Mouse (Mus musculus) small intestine, adult 2 months (tissue): ENCODE measurements around the gene Gm6583. TPM values are rescaled to one million over a fixed set of nuclear protein-coding genes. Genes with fewer than 3 reads are reported as not detected.

ENCODE experiments used
- H3K27ac ChIP-seq: fragments of 200-500 bp; 2 replicates; pipeline ENCODE4 v1.5.1; 2012; ENCODE audit warnings: low read depth, low read length, control low read depth, inconsistent platforms; ENCODE audit not compliant: insufficient read depth
- H3K27me3 ChIP-seq: fragments of 200-500 bp; 2 replicates; pipeline ENCODE4 v1.6.1; 2012; ENCODE audit warnings: mild to moderate bottlenecking, moderate library complexity, low read length, inconsistent platforms; ENCODE audit not compliant: control insufficient read depth, insufficient read depth
- H3K36me3 ChIP-seq: fragments of 200-500 bp; 2 replicates; pipeline ENCODE4 v1.6.1; 2012; ENCODE audit warnings: mild to moderate bottlenecking, low read length, control low read depth, inconsistent platforms; ENCODE audit not compliant: control insufficient read depth, insufficient read depth
- H3K4me1 ChIP-seq: fragments of 200-500 bp; 2 replicates; pipeline ENCODE4 v1.6.1; 2012; ENCODE audit warnings: low read length, inconsistent platforms, mixed read lengths; ENCODE audit not compliant: control insufficient read depth, insufficient read depth, insufficient read length
- H3K4me3 ChIP-seq: fragments of 200-500 bp; 2 replicates; pipeline ENCODE4 v1.5.1; 2012; ENCODE audit warnings: low read depth, mild to moderate bottlenecking, control low read depth, inconsistent platforms, low read length, moderate library complexity
- CTCF ChIP-seq: fragments of 200-500 bp; IDR thresholded peaks from 2 replicates; pipeline ENCODE4 v1.5.1; 2012; ENCODE audit warnings: low read depth, mild to moderate bottlenecking, control low read depth, inconsistent platforms, low read length, moderate library complexity, mixed read lengths; ENCODE audit not compliant: insufficient replicate concordance, insufficient read length; ENCODE audit errors: extremely low read depth
- POLR2A ChIP-seq: fragments of 200-500 bp; IDR thresholded peaks from 2 replicates; pipeline ENCODE4 v1.6.1; 2012; ENCODE audit warnings: low read depth, mild to moderate bottlenecking, control low read depth, inconsistent platforms, low read length, moderate library complexity
- WGBS: fragments of 180-500 bp; shearing (Covaris S2); methylation state at CpG from one replicate; pipeline ENCODE4 v1.1.7; 2018; 5-methylcytosine and 5-hydroxymethylcytosine counted together
- polyA plus RNA-seq: library from polyadenylated mRNA; depleted of rRNA; stranded (reverse); fragments of >200 nt; gene quantifications from 2 replicates; pipeline ENCODE4 v1.2.3, GENCODE M21; 2012

The Gm6583 gene
- polyA plus RNA-seq, 1 experiment = not detected

DNA sequence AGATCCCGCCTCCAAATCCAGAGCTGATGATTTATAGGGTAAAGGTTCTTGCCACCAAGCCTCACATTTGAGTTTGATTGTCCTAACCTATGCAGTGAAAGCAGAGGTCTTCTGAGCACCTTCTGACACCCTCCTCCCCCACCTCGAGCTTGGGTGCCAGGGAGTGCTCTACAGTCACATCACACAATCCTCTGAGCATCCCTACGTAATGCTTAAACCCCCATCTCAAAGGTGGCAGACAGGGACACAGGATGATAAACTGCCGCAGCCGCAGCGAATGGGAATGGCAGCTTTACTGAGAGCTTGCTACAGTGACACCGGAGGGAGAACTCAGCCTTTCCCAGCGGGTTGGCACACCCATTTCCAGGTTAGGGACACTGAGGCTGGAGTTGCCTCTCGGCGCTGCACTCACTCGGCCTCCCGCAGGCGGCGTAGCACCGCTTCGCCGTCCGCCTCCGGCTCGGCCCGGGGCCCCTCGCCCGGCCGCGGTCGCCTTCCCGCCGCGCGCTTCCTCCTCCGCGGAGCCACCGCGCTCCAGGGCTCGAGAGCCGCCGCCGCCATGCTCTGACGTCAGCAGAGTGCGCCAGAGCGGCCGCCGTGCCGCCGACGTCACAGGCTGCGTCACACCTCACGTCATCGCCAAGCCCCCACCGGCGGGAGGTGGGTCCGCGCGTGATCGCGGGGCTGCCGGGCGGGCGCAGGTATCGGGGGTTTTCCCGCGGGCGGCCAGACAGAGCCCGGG, 13.2 kb downstream of the Gm6583 start, which contains the start of the genes Srrd and Hps4:
Srrd (minus strand) TSS at position 578 of the 742 bp plus-strand sequence.
Hps4 (plus strand) TSS at position 621 of the 742 bp plus-strand sequence.
- peak within 1 kb of the TSS; percentile 73 for H3K27ac ChIP-seq
- 1% methylated on average over 64 of the region's 64 CpGs for WGBS
- peak within 1 kb of the TSS; percentile 97 for H3K4me3 ChIP-seq

DNA sequence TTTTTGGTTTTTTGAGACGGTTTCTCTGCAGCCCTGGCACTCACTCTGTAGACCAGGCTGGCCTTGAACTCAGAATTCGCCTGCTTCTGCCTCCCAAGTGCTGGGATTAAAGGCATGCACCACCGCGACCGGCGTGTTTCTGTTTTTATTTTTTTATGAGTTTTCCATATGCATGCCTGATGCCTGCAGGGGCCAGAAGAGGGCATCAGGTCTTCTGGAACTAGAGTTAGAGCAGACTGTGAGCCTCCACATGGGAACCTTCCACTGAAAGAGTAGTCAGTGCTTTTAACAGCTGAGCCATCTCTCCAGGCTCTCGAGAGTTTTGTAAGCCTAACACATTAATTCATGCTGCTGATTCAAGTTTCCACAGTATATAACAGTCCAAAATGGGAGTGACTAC, 16.6 kb downstream of the Gm6583 start:
- no peak overlapping the region for H3K27ac ChIP-seq
- no peak overlapping the region for H3K4me3 ChIP-seq
- H3K36me3 ChIP-seq = peaks cover 47% of the 10 kb centered on the region
- WGBS = 58% methylated on average over 7 of the region's 7 CpGs
- no peaks in the 10 kb centered on the region for H3K27me3 ChIP-seq
- TF ChIP-seq POLR2A = no peak
- TF ChIP-seq CTCF = no peak
- H3K4me1 ChIP-seq = peaks cover 11% of the 10 kb centered on the region; the same call in 1 of the 2 replicates

More for the DNA sequence above, 13.2 kb downstream of the Gm6583 start, which contains the start of the genes Srrd and Hps4:
- Histone ChIP-seq H3K4me1 (peaks cover 23% of the 10 kb centered on the region; the same call in 1 of the 2 replicates), H3K36me3 (peaks cover 20% of the 10 kb centered on the region), H3K27me3 (no peaks in the 10 kb centered on the region)
- no peak for TF ChIP-seq CTCF
- TF ChIP-seq POLR2A = 0 out of 2 replicates have a peak, but pooled peaks have one; percentile 46

GRCm38 (mm10) chr5:112337004-112337403, 18.8 kb downstream of the Gm6583 start:
- peaks cover 69% of the 10 kb centered on the region for H3K36me3 ChIP-seq
- TF ChIP-seq POLR2A = no peak
- TF ChIP-seq CTCF = no peak
- no peaks in the 10 kb centered on the region for H3K27me3 ChIP-seq
- H3K27ac ChIP-seq = no peak overlapping the region
- H3K4me3 ChIP-seq = no peak overlapping the region
- 92% methylated on average over 22 of the region's 22 CpGs for WGBS
- H3K4me1 ChIP-seq = no peaks in the 10 kb centered on the region; the same call in 1 of the 2 replicates

DNA sequence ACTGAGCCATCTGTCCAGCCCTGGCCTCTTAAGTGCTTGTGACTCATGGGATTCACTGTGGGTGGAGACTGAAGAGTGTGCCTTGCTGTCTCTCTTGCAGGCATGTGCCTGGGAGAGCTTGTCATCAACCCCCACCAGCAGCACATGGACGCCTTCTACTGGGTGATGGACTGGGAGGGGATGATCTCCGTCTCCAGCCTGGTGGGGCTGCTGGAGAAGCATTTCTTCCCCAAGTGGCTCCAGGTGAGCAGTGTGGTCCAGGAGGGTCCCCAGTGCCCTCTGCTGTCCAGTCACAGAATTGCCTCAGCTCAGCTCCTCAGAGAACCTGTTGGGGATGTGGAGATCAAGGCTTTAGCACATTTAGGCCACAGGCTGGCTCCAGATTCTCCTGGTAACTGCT, 20.4 kb downstream of the Gm6583 start:
- Histone ChIP-seq H3K27me3 (no peaks in the 10 kb centered on the region), H3K4me3 (no peak overlapping the region), H3K27ac (no peak overlapping the region), H3K4me1 (no peaks in the 10 kb centered on the region), H3K36me3 (peaks cover 83% of the 10 kb centered on the region)
- no peak for TF ChIP-seq POLR2A
- TF ChIP-seq CTCF = peak; percentile 67; the same call in 1 of the 2 replicates
- 39% methylated on average over 2 of the region's 2 CpGs for WGBS

- WGBS = 90% methylated on average over 14 of the region's 14 CpGs
- peaks cover 59% of the 10 kb centered on the region for H3K36me3 ChIP-seq
- no peak overlapping the region for H3K4me3 ChIP-seq
- no peaks in the 10 kb centered on the region for H3K27me3 ChIP-seq
- H3K27ac ChIP-seq = no peak overlapping the region
- TF ChIP-seq CTCF = no peak
- H3K4me1 ChIP-seq = peaks cover 2% of the 10 kb centered on the region
These were observed 25.8 kb downstream of the Gm6583 start for GRCm38 (mm10) chr5:112329805-112330564.

GRCm38 (mm10) chr5:112327854-112328253, 28.0 kb downstream of the Gm6583 start:
- no peak for TF ChIP-seq POLR2A
- no peak for TF ChIP-seq CTCF
- Histone ChIP-seq H3K36me3 (peaks cover 38% of the 10 kb centered on the region), H3K27me3 (no peaks in the 10 kb centered on the region), H3K4me1 (peaks cover 5% of the 10 kb centered on the region), H3K4me3 (no peak overlapping the region), H3K27ac (no peak overlapping the region)
- 87% methylated on average over 15 of the region's 15 CpGs for WGBS

- Histone ChIP-seq H3K4me3 (peak overlapping the region; percentile 88), H3K27ac (peak overlapping the region; percentile 1; the same call in 1 of the 2 replicates), H3K27me3 (no peaks in the 10 kb centered on the region), H3K36me3 (peaks cover 26% of the 10 kb centered on the region), H3K4me1 (peaks cover 5% of the 10 kb centered on the region)
- TF ChIP-seq CTCF (no peak), POLR2A (no peak)
- WGBS = 2% methylated on average over 30 of the region's 33 CpGs
These were observed 29.3 kb downstream of the Gm6583 start for GRCm38 (mm10) chr5:112326446-112327009.
